8 mouse cellular contexts compared by ENCODE assay signal in the genomic region with DNA sequence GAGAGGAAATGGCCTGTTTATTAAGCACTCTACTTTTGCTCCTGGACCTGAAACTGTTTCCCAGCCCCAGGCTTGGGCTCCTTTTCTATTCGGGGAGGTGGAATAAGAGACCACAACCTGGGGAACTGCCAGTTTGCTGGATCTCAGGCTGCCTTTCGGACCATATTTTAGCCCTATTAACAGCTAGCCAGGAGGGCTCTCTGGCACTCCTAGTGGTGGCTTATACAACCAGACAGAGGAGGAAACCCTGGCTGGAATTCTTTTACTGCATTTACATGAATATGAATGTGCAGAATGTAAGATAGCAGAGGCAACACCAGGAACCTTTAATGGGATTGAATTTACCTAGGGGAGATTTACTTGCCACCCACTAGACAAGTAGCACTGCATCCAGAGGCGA.
DNase-seq lines count a peak whose midpoint lies in the region; ATAC-seq and TF ChIP-seq lines count a peak whose summit lies in the region.

No protein-coding gene starts in this region.

- no peak overlapping the region for H3K27ac ChIP-seq in forebrain, postnatal 0 days (ENCODE audit: low read depth, low read length)
- H3K27ac ChIP-seq in forebrain, embryonic 12.5 days: no peak overlapping the region
- no peak overlapping the region for H3K27ac ChIP-seq in midbrain, embryonic 10.5 days (replicated peaks)
- no peak overlapping the region for H3K27ac ChIP-seq in midbrain, embryonic 13.5 days
- no peak overlapping the region for H3K27ac ChIP-seq in intestine, embryonic 16.5 days (ENCODE audit: low read length)

- H3K4me1 ChIP-seq in forebrain, postnatal 0 days (ENCODE audit: insufficient read depth): no peaks in the 10 kb centered on the region
- no peaks in the 10 kb centered on the region for H3K4me1 ChIP-seq in forebrain, embryonic 12.5 days
- H3K4me1 ChIP-seq in midbrain, embryonic 10.5 days: peaks cover 9% of the 10 kb centered on the region; the same call in 1 of the 2 replicates
- H3K4me1 ChIP-seq in midbrain, embryonic 13.5 days (replicated peaks): no peaks in the 10 kb centered on the region
- H3K4me1 ChIP-seq in intestine, embryonic 16.5 days (ENCODE audit: control insufficient read depth, insufficient read depth, low read length): 0 out of 2 replicates have a peak, but pooled peaks cover 2% of the 10 kb centered on the region

- H3K27me3 ChIP-seq in forebrain, postnatal 0 days (ENCODE audit: insufficient read depth, low read length): no peaks in the 10 kb centered on the region
- H3K27me3 ChIP-seq in forebrain, embryonic 12.5 days: no peaks in the 10 kb centered on the region
- H3K27me3 ChIP-seq in midbrain, embryonic 10.5 days (ENCODE audit: low read depth, poor library complexity, severe bottlenecking): no peaks in the 10 kb centered on the region
- no peaks in the 10 kb centered on the region for H3K27me3 ChIP-seq in midbrain, embryonic 13.5 days
- H3K27me3 ChIP-seq in intestine, embryonic 16.5 days (replicated peaks; ENCODE audit: control insufficient read depth, insufficient read depth, low read length): no peaks in the 10 kb centered on the region

- 46% methylated on average over 3 of the region's 3 CpGs for WGBS in forebrain, postnatal 0 days
- WGBS in forebrain, embryonic 12.5 days: 53% methylated on average over 3 of the region's 3 CpGs
- 61% methylated on average over 3 of the region's 3 CpGs for WGBS in midbrain, embryonic 10.5 days
- 54% methylated on average over 3 of the region's 3 CpGs for WGBS in midbrain, embryonic 13.5 days
- WGBS in intestine, embryonic 16.5 days: 64% methylated on average over 3 of the region's 3 CpGs

- H3K9me3 ChIP-seq in forebrain, postnatal 0 days (ENCODE audit: low read length): no peaks in the 10 kb centered on the region
- H3K9me3 ChIP-seq in forebrain, embryonic 12.5 days: no peaks in the 10 kb centered on the region
- no peaks in the 10 kb centered on the region for H3K9me3 ChIP-seq in midbrain, embryonic 10.5 days (replicated peaks)
- no peaks in the 10 kb centered on the region for H3K9me3 ChIP-seq in midbrain, embryonic 13.5 days
- H3K9me3 ChIP-seq in intestine, embryonic 16.5 days (ENCODE audit: control insufficient read depth, low read length): no peaks in the 10 kb centered on the region

- no peak overlapping the region for H3K9ac ChIP-seq in forebrain, postnatal 0 days
- no peak overlapping the region for H3K9ac ChIP-seq in forebrain, embryonic 12.5 days
- no peak overlapping the region for H3K9ac ChIP-seq in midbrain, embryonic 13.5 days (replicated peaks)
- no peak overlapping the region for H3K9ac ChIP-seq in intestine, embryonic 16.5 days (ENCODE audit: low read depth, low read length)

- no peak for ATAC-seq in forebrain, postnatal 0 days
- ATAC-seq in forebrain, embryonic 12.5 days (ENCODE audit: low FRiP score): no peak
- no peak for ATAC-seq in midbrain, embryonic 13.5 days
- ATAC-seq in intestine, embryonic 16.5 days: 0 out of 2 replicates have a peak, but pooled peaks have one; percentile 53

- no peak overlapping the region for H3K4me2 ChIP-seq in forebrain, postnatal 0 days (ENCODE audit: low read depth)
- no peak overlapping the region for H3K4me2 ChIP-seq in forebrain, embryonic 12.5 days
- no peak overlapping the region for H3K4me2 ChIP-seq in midbrain, embryonic 13.5 days (replicated peaks)
- no peak overlapping the region for H3K4me2 ChIP-seq in intestine, embryonic 16.5 days (ENCODE audit: low read depth, low read length)

- TF ChIP-seq CTCF in forebrain, postnatal 0 days (IDR thresholded peaks at IDR 0.05; ENCODE audit: low read depth): peak; percentile 73

- no peaks in the 10 kb centered on the region for H3K36me3 ChIP-seq in forebrain, postnatal 0 days (ENCODE audit: insufficient read depth)
- H3K36me3 ChIP-seq in forebrain, embryonic 12.5 days (replicated peaks): no peaks in the 10 kb centered on the region
- no peaks in the 10 kb centered on the region for H3K36me3 ChIP-seq in midbrain, embryonic 10.5 days
- H3K36me3 ChIP-seq in midbrain, embryonic 13.5 days: no peaks in the 10 kb centered on the region
- no peaks in the 10 kb centered on the region for H3K36me3 ChIP-seq in intestine, embryonic 16.5 days (ENCODE audit: control insufficient read depth, insufficient read depth, low read length)

- peak; percentile 26 for DNase-seq in forebrain, postnatal 0 days
- DNase-seq in midbrain, embryonic 10.5 days (ENCODE audit: low spot score): peak; percentile 30
- peak; percentile 62 to 69 for DNase-seq in cerebellum, postnatal 10 days
- DNase-seq in retina, postnatal 1 day: peak; percentile 64
- no peak for DNase-seq in thymus, postnatal 4 days

- no peak overlapping the region for H3K4me3 ChIP-seq in forebrain, postnatal 0 days (ENCODE audit: low read depth, low read length)
- no peak overlapping the region for H3K4me3 ChIP-seq in forebrain, embryonic 12.5 days (replicated peaks)
- H3K4me3 ChIP-seq in midbrain, embryonic 10.5 days: no peak overlapping the region
- H3K4me3 ChIP-seq in midbrain, embryonic 13.5 days (replicated peaks): no peak overlapping the region
- H3K4me3 ChIP-seq in intestine, embryonic 16.5 days (ENCODE audit: low read length): no peak overlapping the region
